Mouse (Mus musculus): ENCODE results near the gene Casp8ap2. TPM values are rescaled to one million over a fixed set of nuclear protein-coding genes. Genes with fewer than 3 reads are reported as not detected.
A peak's percentile ranks its signal among the peaks of the same experiment; 100 is the strongest.

Casp8ap2 gene
- total RNA-seq (2021), result 10 to 100 TPM; 14.8 to 15.5 TPM
- long read RNA-seq, experiment 1, full-length matches to known transcripts, result 1 of 1 reads
- long read RNA-seq, experiment 1, partial matches to known transcripts, result 0 of 1 reads
- long read RNA-seq, experiment 1, other reads (novel, unspliced or antisense), result 0 of 1 reads
- long read RNA-seq, experiment 2, full-length matches to known transcripts, result 1 of 17 reads
- long read RNA-seq, experiment 2, partial matches to known transcripts, result 9 of 17 reads
- long read RNA-seq, experiment 2, other reads (novel, unspliced or antisense), result 7 of 17 reads

GRCm38 (mm10) chr4:32615034-32615881 is at the start of gene Casp8ap2:
Casp8ap2 (plus strand) TSS chr4:32615451.
- peak; percentile 94 to 98 for DNase-seq (ENCODE audit: low spot score in 2 of 2)

- DNase-seq (ENCODE audit: low spot score in 2 of 2), result no peak
Measured at GRCm38 (mm10) chr4:32569054-32569453, 46.2 kb upstream of the Casp8ap2 start.

GRCm38 (mm10) chr4:32569995-32570938 is 45.0 kb upstream of the Casp8ap2 start:
- no peak for DNase-seq (ENCODE audit: low spot score in 2 of 2)

- DNase-seq (ENCODE audit: low spot score in 2 of 2), result no peak
Measured at GRCm38 (mm10) chr4:32570939-32571317, 44.3 kb upstream of the Casp8ap2 start.

- no peak for DNase-seq (ENCODE audit: low spot score in 2 of 2)
Measured at GRCm38 (mm10) chr4:32571441-32571840, 43.8 kb upstream of the Casp8ap2 start.

GRCm38 (mm10) chr4:32572118-32572517 is 43.1 kb upstream of the Casp8ap2 start:
- DNase-seq (ENCODE audit: low spot score in 2 of 2), result no peak

GRCm38 (mm10) chr4:32573586-32573985 is 41.7 kb upstream of the Casp8ap2 start:
- DNase-seq (ENCODE audit: low spot score in 2 of 2), result no peak

- no peak for DNase-seq (ENCODE audit: low spot score in 2 of 2)
Measured at GRCm38 (mm10) chr4:32574604-32575003, 40.6 kb upstream of the Casp8ap2 start.

- no peak for DNase-seq (ENCODE audit: low spot score in 2 of 2)
Measured at GRCm38 (mm10) chr4:32575165-32575564, 40.1 kb upstream of the Casp8ap2 start.

- DNase-seq (ENCODE audit: low spot score in 2 of 2), result no peak
Measured at GRCm38 (mm10) chr4:32579850-32580249, 35.4 kb upstream of the Casp8ap2 start.

GRCm38 (mm10) chr4:32584181-32584580 is 31.1 kb upstream of the Casp8ap2 start:
- no peak for DNase-seq (ENCODE audit: low spot score in 2 of 2)

GRCm38 (mm10) chr4:32586596-32586995 is 28.7 kb upstream of the Casp8ap2 start:
- DNase-seq (ENCODE audit: low spot score in 2 of 2), result peak in 1 of 2 experiments; percentile 28

- DNase-seq (ENCODE audit: low spot score in 2 of 2), result no peak
Measured at GRCm38 (mm10) chr4:32587543-32587942, 27.7 kb upstream of the Casp8ap2 start.

GRCm38 (mm10) chr4:32588237-32588636 is 27.0 kb upstream of the Casp8ap2 start:
- DNase-seq (ENCODE audit: low spot score in 2 of 2), result no peak

- peak; percentile 22 to 33 for DNase-seq (ENCODE audit: low spot score in 2 of 2)
Measured at GRCm38 (mm10) chr4:32601135-32601534, 14.1 kb upstream of the Casp8ap2 start.

- no peak for DNase-seq (ENCODE audit: low spot score in 2 of 2)
Measured at GRCm38 (mm10) chr4:32602660-32603059, 12.6 kb upstream of the Casp8ap2 start, which contains the start of gene Gja10. Gja10 (minus strand) TSS chr4:32602760.

GRCm38 (mm10) chr4:32621637-32622036 is 6.4 kb downstream of the Casp8ap2 start:
- DNase-seq (ENCODE audit: low spot score in 2 of 2), result no peak

- no peak for DNase-seq (ENCODE audit: low spot score in 2 of 2)
Measured at GRCm38 (mm10) chr4:32651669-32652068, 36.4 kb downstream of the Casp8ap2 start.

GRCm38 (mm10) chr4:32656146-32656904 is 41.1 kb downstream of the Casp8ap2 start:
- no peak for DNase-seq (ENCODE audit: low spot score in 2 of 2)

- peak; percentile 78 to 88 for DNase-seq (ENCODE audit: low spot score in 2 of 2)
Measured at GRCm38 (mm10) chr4:32656918-32657662, 41.8 kb downstream of the Casp8ap2 start, which contains the start of gene Mdn1. Mdn1 (plus strand) TSS chr4:32657119.

Measured in adrenal gland, postnatal 4 days (tissue).